Mouse (Mus musculus): ENCODE data around the gene Fbxw17. TPM values are rescaled to one million over a fixed set of nuclear protein-coding genes. Genes with fewer than 3 reads are reported as not detected.
A peak's percentile ranks its signal among the peaks of the same experiment; 100 is the strongest.
"Not testable (repeated sequence)": the region's sequence is repeated elsewhere in the genome, so short reads cannot be mapped to it uniquely, and the experiment has no call there.

Gene Fbxw17
- polyA plus RNA-seq (2015; fragmentation: Nextera tagmentation; extraction: Ambion mirVana), result 11.5 and 12.5 TPM in 2 replicates

DNA sequence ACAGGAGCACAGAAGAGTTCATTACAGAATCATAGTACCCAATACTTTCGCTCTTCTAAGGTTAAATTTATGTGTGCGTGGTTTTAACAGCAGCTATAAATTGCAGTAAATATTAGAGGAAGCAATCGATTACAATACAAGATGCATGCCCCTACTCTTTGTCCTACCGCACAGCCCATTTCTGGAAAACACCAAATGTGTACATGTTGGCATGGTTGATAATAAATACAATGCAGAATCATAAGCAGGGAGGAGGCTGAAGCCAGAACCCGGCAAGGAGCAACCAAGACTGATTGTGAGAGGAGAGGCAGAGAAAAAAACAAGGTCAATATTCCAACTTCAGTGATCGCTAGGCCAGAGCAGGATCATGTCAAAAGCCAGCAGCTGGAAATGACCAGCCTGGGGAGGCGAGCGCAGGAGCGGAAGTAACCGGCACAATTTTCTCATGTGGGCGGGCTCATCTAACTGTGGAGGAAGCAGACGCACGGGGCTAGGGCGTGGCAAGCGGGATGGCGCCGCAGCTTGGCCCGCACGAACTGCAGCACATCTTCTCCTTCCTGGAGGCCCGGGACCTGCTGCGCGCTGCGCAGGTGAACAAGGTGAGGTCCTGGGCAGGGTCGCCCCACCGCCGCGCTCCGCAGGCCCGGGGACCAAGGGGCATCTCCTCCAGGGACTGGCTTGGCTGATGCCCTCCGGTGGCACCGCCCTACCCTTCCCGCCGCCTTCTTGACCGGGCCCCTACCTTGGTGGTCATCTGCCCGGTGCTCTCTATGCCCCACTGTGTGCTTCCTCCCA, at the start of gene Fbxw17:
Gene Fbxw17 (plus strand): TSS at position 476 of the 795 bp plus-strand sequence.
- peak; percentile 84 for DNase-seq (ENCODE audit: low spot score)
- peak within 1 kb of the TSS; percentile 81 for H3K4me2 ChIP-seq (replicated peaks; ENCODE audit: low read depth)
- peak within 1 kb of the TSS; percentile 75 for H3K9ac ChIP-seq (ENCODE audit: low read length)
- 0 out of 2 replicates have a peak within 1 kb of the TSS, but pooled peaks have one; percentile 53 for H3K27ac ChIP-seq (replicated peaks)
- no peaks in the 10 kb centered on the region for H3K9me3 ChIP-seq (ENCODE audit: control insufficient read depth, low read length)
- 0 out of 2 replicates have a peak, but pooled peaks have one; percentile 3 for TF ChIP-seq CTCF (IDR thresholded peaks at IDR 0.05; ENCODE audit: low read depth)
- no peak for TF ChIP-seq EP300 (optimal IDR thresholded peaks at IDR 0.05)
- H3K27me3 ChIP-seq (ENCODE audit: control insufficient read depth, insufficient read depth, low read length), result no peaks in the 10 kb centered on the region
- WGBS, result 11% methylated on average over 35 of the region's 35 CpGs
- H3K4me3 ChIP-seq (ENCODE audit: low read depth, low read length), result peak within 1 kb of the TSS; percentile 82
- 0 out of 2 replicates have a peak, but pooled peaks cover 7% of the 10 kb centered on the region for H3K4me1 ChIP-seq (replicated peaks; ENCODE audit: control insufficient read depth, insufficient read depth)
- peak; percentile 98 for ATAC-seq (ENCODE audit: low FRiP score, low TSS enrichment)
- no peaks in the 10 kb centered on the region for H3K36me3 ChIP-seq (ENCODE audit: control insufficient read depth, insufficient read depth, low read length)

DNA sequence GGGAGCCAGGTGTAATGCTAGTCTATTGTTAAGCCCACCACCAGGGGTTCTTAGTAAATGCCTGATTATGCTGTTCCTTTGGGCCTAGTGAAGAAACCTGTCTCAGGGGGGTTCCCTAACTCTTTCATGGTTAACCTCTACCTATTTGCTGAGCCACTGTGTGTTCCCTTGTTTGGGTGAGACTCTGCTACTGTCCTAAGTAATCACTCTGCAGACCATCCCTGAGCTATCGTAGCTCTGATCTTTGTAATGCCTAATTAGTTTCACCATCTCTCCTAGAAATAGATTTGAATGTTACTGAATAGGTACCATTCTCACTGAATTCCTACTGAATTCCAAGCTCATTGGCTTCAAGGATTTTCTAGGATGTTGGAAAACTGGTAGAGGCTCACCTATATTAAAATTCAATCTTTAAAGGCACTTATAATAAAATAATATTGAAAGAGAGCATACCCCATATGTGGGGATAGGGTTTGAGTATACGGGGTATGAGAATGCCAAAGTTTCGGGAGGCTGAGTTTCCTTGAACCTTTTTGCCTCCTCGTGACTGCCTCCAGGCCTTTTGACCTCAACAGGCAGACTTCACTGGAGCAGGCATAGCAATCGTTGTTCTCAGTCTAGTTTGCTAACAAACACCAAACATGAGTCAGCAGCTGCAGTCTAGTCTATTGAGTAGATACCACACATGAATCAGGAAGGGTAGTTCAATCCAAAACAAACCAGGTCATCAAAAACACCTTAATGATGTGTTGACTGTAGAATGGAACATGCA, 44.5 kb upstream of the Fbxw17 start:
- not testable (repeated sequence) for H3K9me3 ChIP-seq (ENCODE audit: control insufficient read depth, low read length); H3K27me3 ChIP-seq (ENCODE audit: control insufficient read depth, insufficient read depth, low read length); H3K9ac ChIP-seq (ENCODE audit: low read length); H3K4me1 ChIP-seq (replicated peaks; ENCODE audit: control insufficient read depth, insufficient read depth); H3K36me3 ChIP-seq (ENCODE audit: control insufficient read depth, insufficient read depth, low read length); ATAC-seq (ENCODE audit: low FRiP score, low TSS enrichment); DNase-seq (ENCODE audit: low spot score); H3K4me3 ChIP-seq (ENCODE audit: low read depth, low read length); H3K27ac ChIP-seq (replicated peaks); H3K4me2 ChIP-seq (replicated peaks; ENCODE audit: low read depth)
- WGBS, result 82% methylated on average over 5 of the region's 5 CpGs

DNA sequence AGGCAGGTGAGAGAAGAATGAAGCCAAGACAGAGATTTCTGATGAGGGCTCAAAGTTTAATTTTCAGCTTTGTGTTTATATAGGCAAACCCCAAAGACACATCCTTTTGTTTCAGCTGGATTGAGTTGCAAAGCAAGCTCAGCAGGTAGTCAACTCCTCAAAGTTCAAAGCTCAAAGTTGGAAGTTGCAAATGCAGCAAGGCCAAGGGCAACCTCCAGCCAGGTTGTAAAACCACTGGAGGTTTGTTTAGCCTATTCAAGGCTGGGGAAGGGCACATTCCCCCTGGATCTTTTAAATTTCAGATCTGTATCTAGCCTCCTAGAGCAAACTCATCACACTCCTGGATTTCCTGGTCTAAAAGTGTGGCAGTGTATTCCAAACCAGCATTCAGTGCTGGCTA, 28.5 kb upstream of the Fbxw17 start:
- not testable (repeated sequence) for H3K36me3 ChIP-seq (ENCODE audit: control insufficient read depth, insufficient read depth, low read length); H3K4me2 ChIP-seq (replicated peaks; ENCODE audit: low read depth); H3K9me3 ChIP-seq (ENCODE audit: control insufficient read depth, low read length); H3K4me3 ChIP-seq (ENCODE audit: low read depth, low read length); DNase-seq (ENCODE audit: low spot score); H3K9ac ChIP-seq (ENCODE audit: low read length); H3K4me1 ChIP-seq (replicated peaks; ENCODE audit: control insufficient read depth, insufficient read depth); ATAC-seq (ENCODE audit: low FRiP score, low TSS enrichment); H3K27me3 ChIP-seq (ENCODE audit: control insufficient read depth, insufficient read depth, low read length); H3K27ac ChIP-seq (replicated peaks)

DNA sequence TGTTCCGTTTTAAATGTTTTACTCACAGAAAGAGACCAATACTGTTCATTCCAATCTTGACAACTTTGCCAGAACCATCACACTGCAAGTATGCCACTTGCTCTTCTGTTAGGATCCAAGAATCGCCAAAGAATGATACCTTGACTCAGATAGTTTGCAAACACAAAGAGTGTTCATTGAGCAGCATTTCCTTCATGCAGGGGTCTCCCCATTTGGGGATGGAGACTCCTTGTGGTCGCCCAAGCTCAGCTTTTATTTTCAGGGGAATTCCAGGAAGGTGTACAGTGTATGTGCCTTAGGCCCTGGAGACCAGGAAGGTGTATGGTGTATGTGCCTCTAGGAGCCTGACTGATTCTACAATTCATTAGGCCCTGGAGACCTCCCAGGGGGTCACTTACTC, 757 bp downstream of the Fbxw17 start:
- Histone ChIP-seq H3K4me1 (replicated peaks; ENCODE audit: control insufficient read depth, insufficient read depth) (0 out of 2 replicates have a peak, but pooled peaks cover 7% of the 10 kb centered on the region), H3K36me3 (ENCODE audit: control insufficient read depth, insufficient read depth, low read length) (peaks cover 6% of the 10 kb centered on the region; the same call in 1 of the 2 replicates), H3K4me2 (replicated peaks; ENCODE audit: low read depth) (peak overlapping the region; percentile 81), H3K27ac (replicated peaks) (no peak overlapping the region), H3K4me3 (ENCODE audit: low read depth, low read length) (peak overlapping the region; percentile 82), H3K9ac (ENCODE audit: low read length) (peak overlapping the region; percentile 75; the same call in 1 of the 2 replicates), H3K9me3 (ENCODE audit: control insufficient read depth, low read length) (no peaks in the 10 kb centered on the region), H3K27me3 (ENCODE audit: control insufficient read depth, insufficient read depth, low read length) (no peaks in the 10 kb centered on the region)
- WGBS, result 41% methylated on average over 3 of the region's 3 CpGs
- no peak for TF ChIP-seq EP300 (optimal IDR thresholded peaks at IDR 0.05)
- TF ChIP-seq CTCF (IDR thresholded peaks at IDR 0.05; ENCODE audit: low read depth), result peak; percentile 30; the same call in 1 of the 2 replicates
- no peak for ATAC-seq (ENCODE audit: low FRiP score, low TSS enrichment)
- no peak for DNase-seq (ENCODE audit: low spot score)

DNA sequence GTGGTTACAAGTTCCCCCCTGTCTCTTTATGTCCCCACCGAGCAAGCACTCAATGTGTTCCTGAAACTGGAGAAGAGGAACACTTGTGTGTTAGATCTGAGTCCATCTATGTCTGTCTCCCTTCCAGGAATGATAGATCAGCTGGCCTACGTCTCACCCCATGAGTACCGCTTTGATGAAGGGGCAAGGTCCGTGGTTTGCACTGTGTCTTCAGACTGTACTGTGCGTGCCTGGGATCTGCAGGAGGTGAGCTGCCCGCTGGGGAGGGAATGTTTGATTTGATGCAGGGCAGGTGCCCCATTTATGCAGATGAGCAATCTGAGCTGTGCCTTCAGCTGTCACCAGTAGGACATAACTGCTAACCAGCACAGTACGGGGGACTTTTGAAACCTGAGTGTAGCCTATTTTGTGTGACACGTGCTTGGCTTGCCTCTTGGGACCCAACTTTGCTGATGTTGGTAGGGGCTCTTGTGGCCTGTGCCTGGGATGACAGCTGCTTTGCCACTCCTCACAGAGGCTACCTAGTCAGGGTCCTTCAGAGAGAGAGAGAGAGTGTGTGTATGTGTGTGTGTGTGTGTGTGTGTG, 6.1 kb downstream of the Fbxw17 start:
- WGBS, result 89% methylated on average over 8 of the region's 8 CpGs
- no peaks in the 10 kb centered on the region for H3K27me3 ChIP-seq (ENCODE audit: control insufficient read depth, insufficient read depth, low read length)
- ATAC-seq (ENCODE audit: low FRiP score, low TSS enrichment) (no peak), DNase-seq (ENCODE audit: low spot score) (no peak)
- H3K4me2 ChIP-seq (replicated peaks; ENCODE audit: low read depth), result no peak overlapping the region
- H3K4me3 ChIP-seq (ENCODE audit: low read depth, low read length), result no peak overlapping the region
- H3K36me3 ChIP-seq (ENCODE audit: control insufficient read depth, insufficient read depth, low read length), result peaks cover 41% of the 10 kb centered on the region
- no peak for TF ChIP-seq EP300 (optimal IDR thresholded peaks at IDR 0.05)
- no peak for TF ChIP-seq CTCF (IDR thresholded peaks at IDR 0.05; ENCODE audit: low read depth)
- no peak overlapping the region for H3K9ac ChIP-seq (ENCODE audit: low read length)
- H3K27ac ChIP-seq (replicated peaks), result no peak overlapping the region
- no peaks in the 10 kb centered on the region for H3K4me1 ChIP-seq (replicated peaks; ENCODE audit: control insufficient read depth, insufficient read depth)
- H3K9me3 ChIP-seq (ENCODE audit: control insufficient read depth, low read length), result no peaks in the 10 kb centered on the region

All from stomach, postnatal 0 days (tissue).